Mouse (Mus musculus) MEL (cell line): ENCODE results near the gene Macrod2.

Experiments
- CHD1 ChIP-seq: IDR thresholded peaks from 2 replicates; pipeline ENCODE4 v1.6.1; 2012; ENCODE audit warnings: low read depth, mild to moderate bottlenecking, inconsistent platforms, low read length, improper control_type of control experiment
- CTCF ChIP-seq, 3 experiments: IDR thresholded peaks in 2 of 3; conservative IDR thresholded peaks in 1 of 3; 2 replicates each; pipeline ENCODE4 v1.5.1; 2011 to 2012; ENCODE audit warnings: low read length in 3 of 3, low read depth in 2 of 3, mild to moderate bottlenecking in 2 of 3, improper control_type of control experiment in 1 of 3, inconsistent platforms in 1 of 3, mixed read lengths in 1 of 3, moderate library complexity in 1 of 3; ENCODE audit not compliant: control insufficient read depth in 1 of 3, insufficient read depth in 1 of 3, poor library complexity in 1 of 3, severe bottlenecking in 1 of 3
- EP300 ChIP-seq, 2 experiments: IDR thresholded peaks; 2 replicates each; pipeline ENCODE4 v1.6.1; 2011; ENCODE audit warnings: improper control_type of control experiment in 2 of 2, low read length in 2 of 2, low read depth in 1 of 2, mild to moderate bottlenecking in 1 of 2
- ETS1 ChIP-seq: IDR thresholded peaks from 2 replicates; pipeline ENCODE4 v1.6.1; 2012; ENCODE audit warnings: low read depth, mild to moderate bottlenecking, inconsistent platforms, low read length, improper control_type of control experiment, moderate library complexity
- GATA1 ChIP-seq: IDR thresholded peaks from 2 replicates; pipeline ENCODE4 v1.6.1; 2011; ENCODE audit warnings: low read depth, low read length, improper control_type of control experiment
- POLR2A ChIP-seq, 2 experiments: IDR thresholded peaks; 2 replicates each; pipeline ENCODE4 v1.6.1; 2011 to 2012; ENCODE audit warnings: low read length in 2 of 2, mild to moderate bottlenecking in 2 of 2, control low read depth in 1 of 2, improper control_type of control experiment in 1 of 2, low read depth in 1 of 2, moderate library complexity in 1 of 2; ENCODE audit not compliant: control insufficient read depth in 1 of 2, insufficient read depth in 1 of 2, poor library complexity in 1 of 2
- POLR2AphosphoS2 ChIP-seq: IDR thresholded peaks from 2 replicates; pipeline ENCODE4 v1.6.1; 2011; ENCODE audit warnings: low read length, improper control_type of control experiment
- POLR2AphosphoS5 ChIP-seq: IDR thresholded peaks from 2 replicates; pipeline ENCODE4 v1.6.1; 2012; ENCODE audit warnings: low read depth, borderline replicate concordance, mild to moderate bottlenecking, inconsistent platforms, low read length, moderate library complexity, mixed read lengths
- SIN3A ChIP-seq: IDR thresholded peaks from 2 replicates; pipeline ENCODE4 v1.6.1; 2012; ENCODE audit warnings: low read length, improper control_type of control experiment, inconsistent platforms
- TAL1 ChIP-seq: IDR thresholded peaks from 2 replicates; pipeline ENCODE4 v1.6.1; 2012; ENCODE audit warnings: mild to moderate bottlenecking, inconsistent platforms, low read length, moderate library complexity, mixed read lengths
- TCF12 ChIP-seq: IDR thresholded peaks from 2 replicates; pipeline ENCODE4 v1.6.1; 2014; ENCODE audit warnings: low read depth, mild to moderate bottlenecking, inconsistent platforms, low read length, improper control_type of control experiment, moderate library complexity
- UBTF ChIP-seq: IDR thresholded peaks from 2 replicates; pipeline ENCODE4 v1.6.1; 2012; ENCODE audit warnings: low read depth, mild to moderate bottlenecking, inconsistent platforms, low read length, improper control_type of control experiment, moderate library complexity, borderline replicate concordance; ENCODE audit not compliant: insufficient read depth
- ZC3H11A ChIP-seq: IDR thresholded peaks from 2 replicates; pipeline ENCODE4 v1.6.1; 2012; ENCODE audit warnings: low read depth, mild to moderate bottlenecking, inconsistent platforms, low read length, improper control_type of control experiment
- ZKSCAN1 ChIP-seq: IDR thresholded peaks from 2 replicates; pipeline ENCODE4 v1.6.1; 2012; ENCODE audit warnings: low read depth, mild to moderate bottlenecking, inconsistent platforms, low read length, improper control_type of control experiment, moderate library complexity

- TF ChIP-seq POLR2AphosphoS2: no peak
- TF ChIP-seq POLR2A (IDR thresholded peaks at IDR 0.05; ENCODE audit: control insufficient read depth in 1 of 2, insufficient read depth in 1 of 2, low read depth in 1 of 2, low read length in 2 of 2, poor library complexity in 1 of 2): no peak
- no peak for TF ChIP-seq TCF12
- TF ChIP-seq POLR2AphosphoS5: no peak
- TF ChIP-seq TAL1: no peak
- TF ChIP-seq SIN3A: no peak
- no peak for TF ChIP-seq EP300 (IDR thresholded peaks at IDR 0.05; ENCODE audit: low read depth in 1 of 2, low read length in 2 of 2)
- TF ChIP-seq ZKSCAN1: no peak
- TF ChIP-seq CTCF (IDR thresholded peaks at IDR 0.05 in 2 of 3, conservative IDR thresholded peaks at IDR 0.05 in 1 of 3; ENCODE audit: control insufficient read depth in 1 of 3, insufficient read depth in 1 of 3, low read depth in 2 of 3, low read length in 3 of 3, poor library complexity in 1 of 3, severe bottlenecking in 1 of 3): no peak
- TF ChIP-seq ZC3H11A: no peak
- TF ChIP-seq GATA1: no peak
- TF ChIP-seq UBTF: no peak
- TF ChIP-seq CHD1: no peak
- TF ChIP-seq ETS1: no peak
These were observed 1967.8 kb downstream of the Macrod2 start for GRCm38 (mm10) chr2:142362888-142363287.
